Mouse (Mus musculus) kidney, adult 9 months (tissue): Measurements from ENCODE around the gene Usp24.

ENCODE experiments used
- DNase-seq: peaks from one replicate; pipeline ENCODE4 v3.0.0; 2022

Usp24 gene

GRCm38 (mm10) chr4:106315921-106316350, at the start of gene Usp24:
Gene Usp24, plus strand, starts transcription at chr4:106316213.
- DNase-seq, result peak; percentile 77

DNA sequence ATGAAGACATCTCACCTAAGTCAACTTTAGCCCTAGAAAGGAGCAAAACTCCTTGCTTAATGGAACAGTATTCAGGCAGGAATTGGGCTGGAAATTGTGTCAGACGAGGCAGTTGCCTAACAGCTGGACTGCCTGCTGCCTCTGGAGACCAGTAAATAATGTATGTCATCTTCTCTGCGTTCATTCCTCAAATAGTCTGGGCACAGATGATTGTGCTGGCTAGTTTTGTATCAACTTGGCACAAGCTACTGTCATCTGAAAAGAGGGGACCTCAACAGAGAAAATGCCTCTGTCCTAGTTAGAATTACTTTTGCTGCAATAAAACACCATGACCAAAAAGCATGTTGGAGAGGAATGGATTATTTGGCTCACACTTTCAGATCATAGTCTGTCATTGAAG, 39.1 kb upstream of the Usp24 start:
- DNase-seq, result no peak

- no peak for DNase-seq
Observed at GRCm38 (mm10) chr4:106279177-106279576, 36.8 kb upstream of the Usp24 start.

GRCm38 (mm10) chr4:106281128-106281491, 34.9 kb upstream of the Usp24 start:
- DNase-seq, result peak; percentile 79

- DNase-seq, result peak; percentile 83
Observed at GRCm38 (mm10) chr4:106281492-106282122, 34.4 kb upstream of the Usp24 start.

DNA sequence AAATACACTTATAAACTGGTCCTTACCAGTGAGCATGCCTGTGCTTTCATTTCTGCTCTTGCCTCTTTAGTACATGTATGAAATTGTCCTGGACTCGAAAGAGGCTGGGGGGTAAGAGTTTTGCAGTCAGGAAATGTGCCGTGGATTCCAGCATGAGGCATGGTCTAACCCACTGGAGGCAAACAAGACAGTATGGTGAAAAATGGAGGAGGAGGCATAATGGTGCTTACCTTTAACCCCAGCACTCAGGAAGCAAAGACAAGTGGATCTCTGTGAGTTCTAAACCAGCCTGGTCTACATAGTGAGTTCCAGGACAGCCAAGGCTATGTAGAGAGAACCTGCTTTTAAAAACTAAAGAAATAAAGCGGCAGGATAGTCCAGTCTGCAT, 33.9 kb upstream of the Usp24 start:
- no peak for DNase-seq

- no peak for DNase-seq
Observed at GRCm38 (mm10) chr4:106286958-106287743, 28.9 kb upstream of the Usp24 start.

DNA sequence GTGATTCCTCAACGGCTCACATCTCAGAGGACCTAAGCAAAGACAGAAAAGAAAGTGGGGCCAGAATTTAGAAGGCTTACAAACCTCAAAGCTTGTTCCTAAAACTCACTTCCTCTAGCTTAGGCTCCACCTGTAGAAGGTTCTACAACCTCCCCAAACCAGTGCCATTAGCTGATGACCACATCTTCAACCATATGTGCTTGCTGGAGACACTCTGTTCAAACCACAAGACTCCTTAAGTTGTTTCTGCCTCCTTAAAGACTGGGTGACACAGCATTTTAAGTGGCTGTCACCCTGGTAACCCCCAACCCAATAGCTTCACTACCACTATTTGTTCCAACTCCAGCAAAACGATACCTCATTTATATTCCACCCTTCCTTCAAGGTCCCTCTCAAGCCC, 25.8 kb upstream of the Usp24 start:
- DNase-seq, result no peak

DNA sequence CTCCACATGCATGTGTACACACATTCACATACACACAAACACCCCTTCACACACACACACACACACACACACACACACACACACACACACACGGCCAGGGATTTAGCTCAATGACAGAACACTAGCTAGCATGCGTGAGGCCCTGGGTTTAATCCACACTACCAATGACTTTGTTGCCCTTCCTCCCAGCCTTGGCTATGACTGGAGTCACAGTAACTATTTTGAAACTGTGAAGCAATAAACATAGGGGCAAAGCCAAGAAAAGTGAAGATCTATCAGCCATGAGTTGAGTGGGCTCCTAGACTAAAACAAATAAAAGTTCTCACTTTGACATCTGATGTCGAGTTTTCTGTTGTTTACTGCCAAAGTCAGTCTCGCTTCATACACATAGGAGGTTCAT, 23.2 kb upstream of the Usp24 start:
- DNase-seq, result no peak

DNA sequence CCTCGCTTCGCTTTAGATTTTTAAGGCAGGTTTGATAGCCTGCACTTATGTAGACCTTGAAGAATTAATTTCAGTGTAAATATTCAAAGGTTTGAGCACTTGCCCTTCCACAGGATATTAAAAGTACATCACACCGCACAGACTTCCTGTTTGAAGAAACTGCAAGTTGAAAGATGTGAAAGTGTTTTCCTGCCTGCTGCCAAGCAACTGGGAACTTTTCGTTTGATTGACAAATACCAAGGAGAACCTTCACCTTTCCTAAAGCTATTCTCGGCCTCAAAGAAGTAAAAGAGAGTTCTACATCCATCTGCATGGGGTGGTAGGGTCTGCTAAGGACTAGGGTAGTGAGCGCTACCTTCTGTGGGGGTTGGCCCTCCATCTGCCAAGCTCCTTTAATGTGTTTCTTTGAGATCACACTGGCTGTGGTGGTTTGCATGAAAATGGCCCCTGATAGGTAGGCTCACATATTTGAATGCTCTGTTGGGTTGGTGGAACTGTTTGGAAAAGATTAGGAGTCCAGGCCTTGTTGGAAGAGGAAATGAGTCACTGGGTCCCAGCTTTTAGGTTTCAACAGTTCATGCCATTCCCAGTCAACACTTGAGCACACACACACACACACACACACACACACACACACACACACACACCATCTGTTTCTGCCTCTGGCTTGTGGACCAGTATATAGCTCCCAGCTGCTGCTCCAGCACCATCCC, 22.5 kb upstream of the Usp24 start:
- no peak for DNase-seq

DNA sequence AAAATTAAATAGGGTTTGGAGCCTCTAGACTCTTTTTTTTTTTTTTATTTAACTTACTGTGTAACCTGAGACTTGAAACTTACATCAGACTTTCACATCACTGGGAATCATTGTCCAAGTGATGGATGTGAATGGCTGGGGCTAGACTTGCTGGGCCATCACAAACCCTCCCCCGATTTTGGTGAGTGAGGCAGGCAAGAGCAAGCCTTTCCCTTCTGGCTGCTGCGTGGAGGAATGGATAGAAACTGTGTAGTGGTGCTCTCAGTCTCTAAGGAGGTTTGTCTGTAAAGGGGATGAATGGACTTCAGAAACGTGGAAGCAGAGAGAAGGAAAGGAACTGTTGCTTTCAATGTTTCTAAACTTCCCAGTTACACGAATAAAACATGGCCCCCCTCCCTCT, 20.3 kb upstream of the Usp24 start:
- no peak for DNase-seq

GRCm38 (mm10) chr4:106296412-106297086, 19.5 kb upstream of the Usp24 start:
- DNase-seq, result no peak

DNA sequence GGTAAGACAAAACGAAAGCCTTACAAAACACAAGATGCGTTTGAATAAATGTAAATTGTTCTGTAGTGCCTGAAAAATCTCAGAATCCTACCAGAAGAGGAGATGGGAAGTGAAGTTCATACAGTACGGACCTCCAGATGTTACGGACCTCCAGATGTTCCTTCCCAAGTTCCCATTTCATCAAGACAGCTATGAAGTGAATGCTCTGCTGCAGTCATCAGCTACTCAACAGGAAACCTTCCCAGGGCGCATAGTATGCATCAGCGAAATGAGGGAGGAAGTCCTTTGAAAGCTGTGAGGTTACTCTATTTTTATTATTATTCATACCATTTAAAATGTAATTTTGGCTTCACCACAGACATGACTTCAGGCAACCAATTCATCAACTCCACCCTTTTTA, 14.7 kb upstream of the Usp24 start:
- DNase-seq, result no peak

- DNase-seq, result no peak
Observed at GRCm38 (mm10) chr4:106308090-106308489, 7.9 kb upstream of the Usp24 start.

- no peak for DNase-seq
Observed at GRCm38 (mm10) chr4:106312651-106313050, 3.4 kb upstream of the Usp24 start.

- DNase-seq, result no peak
Observed at GRCm38 (mm10) chr4:106313070-106313469, 2.9 kb upstream of the Usp24 start.

DNA sequence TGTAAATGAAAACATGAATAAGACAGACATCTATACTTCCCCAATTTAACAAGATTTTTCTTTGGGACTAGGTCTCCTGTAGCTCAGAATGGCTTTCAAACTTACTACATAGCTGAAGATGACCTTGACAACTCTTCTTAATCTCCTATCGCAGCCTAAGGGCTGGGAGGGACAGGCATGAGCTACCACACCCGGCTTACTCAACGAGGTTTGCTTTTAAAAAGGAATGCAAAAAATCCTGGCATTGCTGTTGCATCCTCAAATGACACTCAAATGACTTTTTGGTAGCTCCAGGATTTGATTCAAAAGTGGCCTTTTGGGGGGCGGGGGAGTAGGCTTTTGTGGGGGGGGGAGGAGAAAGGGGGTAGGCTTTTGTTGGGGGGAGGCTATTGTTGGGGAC, 2.1 kb upstream of the Usp24 start:
- DNase-seq, result no peak

DNA sequence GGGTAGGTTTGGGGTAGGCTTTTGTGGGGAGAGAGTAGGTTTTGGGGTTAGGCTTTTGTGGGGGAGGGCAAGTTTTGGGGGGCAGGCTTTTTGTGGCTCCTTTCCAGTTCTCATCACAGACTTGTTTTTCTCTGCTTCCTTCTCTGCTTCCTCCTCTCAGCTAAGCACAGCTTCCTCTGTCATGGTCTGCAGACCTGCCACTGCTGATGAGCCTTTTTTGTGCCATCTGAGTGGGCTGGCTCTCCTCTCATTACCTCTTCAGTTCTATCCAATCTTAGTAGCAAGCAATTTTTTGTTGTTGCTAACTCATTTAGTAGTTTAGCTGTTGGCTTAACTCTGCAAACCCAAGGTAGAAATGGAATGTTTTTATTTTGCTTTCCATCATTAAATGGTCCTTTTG, 1.7 kb upstream of the Usp24 start:
- no peak for DNase-seq

DNA sequence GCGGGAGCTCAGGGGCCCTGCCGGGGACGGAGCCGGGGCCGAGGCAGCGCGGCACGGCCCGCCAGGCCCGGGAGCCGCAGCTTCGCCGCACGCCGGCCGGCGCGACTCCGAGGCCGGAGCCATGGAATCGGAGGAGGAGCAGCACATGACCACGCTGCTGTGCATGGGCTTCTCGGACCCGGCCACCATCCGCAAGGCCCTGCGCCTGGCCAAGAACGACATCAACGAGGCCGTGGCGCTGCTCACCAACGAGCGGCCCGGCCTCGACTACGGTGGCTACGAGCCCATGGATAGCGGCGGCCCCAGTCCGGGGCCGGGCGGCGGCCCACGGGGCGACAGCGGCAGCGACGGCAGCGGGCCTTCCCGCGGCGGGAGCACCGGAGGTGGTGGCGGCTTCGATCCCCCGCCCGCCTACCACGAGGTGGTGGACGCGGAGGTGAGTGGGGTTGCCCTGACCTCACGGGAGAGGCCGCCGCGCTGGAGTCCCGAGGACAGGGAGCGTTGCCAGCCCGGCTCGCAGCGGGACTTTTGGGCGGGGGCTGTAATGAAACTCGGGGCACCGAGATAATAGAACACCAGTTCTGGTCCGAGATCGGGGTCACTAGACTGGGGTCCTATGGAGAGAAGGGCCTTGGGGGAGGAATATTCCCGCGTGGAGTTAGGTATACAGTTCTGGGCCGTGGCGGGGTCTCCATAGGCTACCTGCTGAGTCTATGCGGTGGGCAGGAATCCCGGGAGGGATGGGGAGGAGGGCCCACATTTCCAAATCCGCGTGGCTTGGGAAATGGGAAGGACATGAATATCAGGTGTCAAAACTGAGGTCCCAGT, 552 bp downstream of the Usp24 start:
- DNase-seq, result peak; percentile 52

- peak; percentile 44 for DNase-seq
Observed at GRCm38 (mm10) chr4:106317179-106318055, 1.4 kb downstream of the Usp24 start.

GRCm38 (mm10) chr4:106318208-106318607, 2.2 kb downstream of the Usp24 start:
- DNase-seq, result no peak
